Mouse (Mus musculus): ENCODE data around the gene Cdca7l. TPM values are rescaled to one million over a fixed set of nuclear protein-coding genes. Genes with fewer than 3 reads are reported as not detected.
"Not testable (repeated sequence)": the region's sequence is repeated elsewhere in the genome, so short reads cannot be mapped to it uniquely, and the experiment has no call there.

Cdca7l gene
- polyA plus RNA-seq, 1 experiment from 2014 or later: 3.4 TPM

DNA sequence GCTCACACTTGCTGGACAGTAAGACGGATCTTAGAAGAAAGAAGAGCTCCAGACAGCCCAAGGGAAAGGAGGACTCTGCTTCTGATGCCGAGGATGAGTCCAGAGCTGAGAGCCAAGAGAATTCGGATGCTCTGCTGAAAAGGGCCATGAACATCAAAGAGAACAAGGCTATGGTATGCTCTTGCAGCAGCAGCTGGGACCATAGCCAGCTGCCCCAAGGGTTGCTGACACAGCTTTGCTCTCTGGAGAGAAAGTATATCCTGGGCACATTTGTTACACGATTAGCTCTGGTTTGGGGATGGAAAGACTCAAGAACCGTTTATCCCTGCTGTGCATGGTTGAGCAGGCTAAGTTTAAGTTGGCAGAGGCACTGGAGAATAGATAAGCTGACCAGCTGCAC, 68.2 kb downstream of the Cdca7l start:
- 75% methylated on average over 5 of the region's 5 CpGs for WGBS
- Histone ChIP-seq H3K4me2 (no peak overlapping the region), H3K9ac (no peak overlapping the region), H3K36me3 (replicated peaks) (no peaks in the 10 kb centered on the region), H3K9me3 (no peaks in the 10 kb centered on the region), H3K4me3 (no peak overlapping the region), H3K27ac (no peak overlapping the region), H3K4me1 (no peaks in the 10 kb centered on the region), H3K27me3 (replicated peaks) (no peaks in the 10 kb centered on the region)
- ATAC-seq (replicated peaks): no peak

DNA sequence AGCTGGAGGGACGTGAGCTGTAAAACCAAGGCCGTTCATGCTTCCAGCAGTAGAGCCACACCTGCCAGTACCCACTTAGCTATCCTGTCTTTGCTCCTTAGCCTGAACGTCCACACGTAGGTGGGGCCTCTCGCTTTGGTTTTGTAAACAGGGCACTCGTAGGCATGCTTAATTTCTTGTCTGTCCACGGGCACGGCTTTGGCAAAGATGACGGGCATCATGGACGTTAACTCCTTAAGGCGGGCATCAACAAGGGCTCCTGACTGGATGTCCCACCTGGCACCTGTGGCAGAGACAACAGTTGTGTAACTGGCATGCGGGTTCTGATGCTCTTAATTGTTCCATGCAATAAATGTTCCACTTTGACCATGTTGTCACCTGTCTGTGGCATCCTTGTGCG, 74.3 kb downstream of the Cdca7l start:
- Histone ChIP-seq H3K9me3 (no peaks in the 10 kb centered on the region), H3K27ac (no peak overlapping the region), H3K36me3 (replicated peaks) (no peaks in the 10 kb centered on the region), H3K4me1 (no peaks in the 10 kb centered on the region), H3K9ac (no peak overlapping the region), H3K4me3 (no peak overlapping the region), H3K27me3 (replicated peaks) (no peaks in the 10 kb centered on the region), H3K4me2 (no peak overlapping the region)
- WGBS: 92% methylated on average over 13 of the region's 13 CpGs
- no peak for ATAC-seq (replicated peaks)

GRCm38 (mm10) chr12:117884627-117885026, 80.5 kb downstream of the Cdca7l start:
- Histone ChIP-seq H3K9ac (no peak overlapping the region), H3K27me3 (replicated peaks) (no peaks in the 10 kb centered on the region), H3K9me3 (no peaks in the 10 kb centered on the region), H3K4me3 (no peak overlapping the region), H3K36me3 (replicated peaks) (no peaks in the 10 kb centered on the region), H3K4me1 (no peaks in the 10 kb centered on the region), H3K4me2 (no peak overlapping the region), H3K27ac (no peak overlapping the region)
- 99% methylated on average over 2 of the region's 2 CpGs for WGBS
- ATAC-seq (replicated peaks): no peak

GRCm38 (mm10) chr12:117887422-117887821, 83.3 kb downstream of the Cdca7l start:
- Histone ChIP-seq H3K27me3 (replicated peaks) (no peaks in the 10 kb centered on the region), H3K9ac (no peak overlapping the region), H3K27ac (no peak overlapping the region), H3K4me1 (no peaks in the 10 kb centered on the region), H3K4me2 (no peak overlapping the region), H3K9me3 (no peaks in the 10 kb centered on the region), H3K4me3 (no peak overlapping the region), H3K36me3 (replicated peaks) (no peaks in the 10 kb centered on the region)
- WGBS: 87% methylated on average over 3 of the region's 3 CpGs
- no peak for ATAC-seq (replicated peaks)

- WGBS: 100% methylated on average over 1 of the region's 4 CpGs
- H3K27me3 ChIP-seq (replicated peaks); H3K9ac ChIP-seq; H3K4me3 ChIP-seq; H3K4me1 ChIP-seq; H3K36me3 ChIP-seq (replicated peaks); ATAC-seq (replicated peaks); H3K4me2 ChIP-seq; H3K27ac ChIP-seq; H3K9me3 ChIP-seq: not testable (repeated sequence)
Measured at GRCm38 (mm10) chr12:117900798-117901197, 96.7 kb downstream of the Cdca7l start.

- H3K4me3 ChIP-seq; H3K4me1 ChIP-seq; H3K9me3 ChIP-seq; H3K27ac ChIP-seq; H3K4me2 ChIP-seq; H3K27me3 ChIP-seq (replicated peaks); H3K9ac ChIP-seq; ATAC-seq (replicated peaks); H3K36me3 ChIP-seq (replicated peaks): not testable (repeated sequence)
- 62% methylated on average over 2 of the region's 4 CpGs for WGBS
Measured at GRCm38 (mm10) chr12:117901352-117901751, 97.3 kb downstream of the Cdca7l start.

DNA sequence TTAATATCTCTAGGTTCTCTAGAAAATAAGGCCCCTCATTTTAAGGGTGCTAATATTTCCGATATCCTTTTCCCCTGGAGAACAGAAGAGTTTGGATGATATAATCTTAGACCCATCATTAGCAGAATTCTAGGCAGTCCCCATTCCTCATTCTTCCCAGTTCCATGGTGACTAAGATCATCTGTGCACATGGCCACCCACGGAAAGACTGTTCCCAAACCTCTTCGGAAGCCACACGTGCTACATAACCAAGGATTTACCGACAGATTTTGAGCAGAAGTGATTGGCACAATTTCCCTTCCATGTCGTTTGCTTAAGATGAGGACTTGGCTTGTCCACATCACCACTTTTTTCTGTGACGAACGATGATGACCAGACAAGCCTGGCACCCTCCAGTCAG, 99.6 kb downstream of the Cdca7l start:
- H3K27ac ChIP-seq: no peak overlapping the region
- H3K36me3 ChIP-seq (replicated peaks): no peaks in the 10 kb centered on the region
- no peak overlapping the region for H3K4me2 ChIP-seq
- H3K4me1 ChIP-seq: no peaks in the 10 kb centered on the region
- no peaks in the 10 kb centered on the region for H3K9me3 ChIP-seq
- no peaks in the 10 kb centered on the region for H3K27me3 ChIP-seq (replicated peaks)
- ATAC-seq (replicated peaks): no peak
- no peak overlapping the region for H3K4me3 ChIP-seq
- 91% methylated on average over 8 of the region's 8 CpGs for WGBS
- no peak overlapping the region for H3K9ac ChIP-seq

GRCm38 (mm10) chr12:117905232-117905840, 101.2 kb downstream of the Cdca7l start:
- WGBS: 88% methylated on average over 4 of the region's 4 CpGs
- not testable (repeated sequence) for H3K27me3 ChIP-seq (replicated peaks)

DNA sequence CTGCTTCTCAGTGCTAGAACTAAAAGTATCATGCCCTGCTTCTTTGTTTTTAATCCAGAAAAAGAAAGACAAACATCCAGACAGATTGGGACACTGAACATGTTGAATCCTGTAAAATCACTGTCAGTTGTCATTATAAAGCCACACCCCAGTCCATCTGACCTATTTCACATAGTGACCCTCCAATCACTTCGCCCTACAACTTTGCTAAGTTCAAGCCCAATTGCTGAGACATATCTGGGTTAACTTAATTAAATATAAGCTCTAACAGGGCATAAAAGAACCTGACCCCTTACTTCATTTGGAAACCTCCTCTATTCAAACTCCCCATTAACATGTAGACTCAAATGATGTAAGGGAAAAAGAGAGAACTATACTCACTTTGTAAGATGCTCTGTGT, 107.3 kb downstream of the Cdca7l start:
- peaks cover 5% of the 10 kb centered on the region; the same call in 1 of the 2 replicates for H3K4me1 ChIP-seq
- no peak for ATAC-seq (replicated peaks)
- no peaks in the 10 kb centered on the region for H3K36me3 ChIP-seq (replicated peaks)
- H3K27ac ChIP-seq: no peak overlapping the region
- no peak overlapping the region for H3K4me2 ChIP-seq
- H3K27me3 ChIP-seq (replicated peaks): no peaks in the 10 kb centered on the region
- H3K9ac ChIP-seq: no peak overlapping the region
- WGBS: 73% methylated on average over 1 of the region's 1 CpGs
- no peaks in the 10 kb centered on the region for H3K9me3 ChIP-seq
- H3K4me3 ChIP-seq: no peak overlapping the region

More at GRCm38 (mm10) chr12:117905232-117905840, 101.2 kb downstream of the Cdca7l start:
- not testable (repeated sequence) for H3K4me2 ChIP-seq; H3K36me3 ChIP-seq (replicated peaks); H3K9me3 ChIP-seq; H3K9ac ChIP-seq; ATAC-seq (replicated peaks); H3K27ac ChIP-seq; H3K4me1 ChIP-seq; H3K4me3 ChIP-seq

GRCm38 (mm10) chr12:117914613-117915245, 110.6 kb downstream of the Cdca7l start:
- Histone ChIP-seq H3K27ac (no peak overlapping the region), H3K27me3 (replicated peaks) (no peaks in the 10 kb centered on the region), H3K4me1 (peaks cover 5% of the 10 kb centered on the region; the same call in 1 of the 2 replicates), H3K4me3 (no peak overlapping the region), H3K4me2 (no peak overlapping the region), H3K9me3 (no peaks in the 10 kb centered on the region), H3K36me3 (replicated peaks) (no peaks in the 10 kb centered on the region), H3K9ac (no peak overlapping the region)
- ATAC-seq (replicated peaks): no peak
- 16% methylated on average over 10 of the region's 10 CpGs for WGBS

GRCm38 (mm10) chr12:117915826-117916588, 111.9 kb downstream of the Cdca7l start:
- ATAC-seq (replicated peaks): no peak
- WGBS: 58% methylated on average over 10 of the region's 10 CpGs
- H3K27ac ChIP-seq: no peak overlapping the region

More at GRCm38 (mm10) chr12:117915826-117916588, 111.9 kb downstream of the Cdca7l start:
- H3K36me3 ChIP-seq (replicated peaks): no peaks in the 10 kb centered on the region
- no peaks in the 10 kb centered on the region for H3K9me3 ChIP-seq
- H3K27me3 ChIP-seq (replicated peaks): no peaks in the 10 kb centered on the region
- no peak overlapping the region for H3K4me2 ChIP-seq
- H3K4me3 ChIP-seq: no peak overlapping the region
- H3K9ac ChIP-seq: no peak overlapping the region
- H3K4me1 ChIP-seq: peaks cover 5% of the 10 kb centered on the region; the same call in 1 of the 2 replicates

Measured in midbrain, embryonic 15.5 days (tissue).